Mouse (Mus musculus): ENCODE data around the gene Gm42906. TPM values are rescaled to one million over a fixed set of nuclear protein-coding genes. Genes with fewer than 3 reads are reported as not detected.

Gm42906 gene
- polyA plus RNA-seq, 1 experiment from 2014 or later: not detected

GRCm38 (mm10) chr5:151022026-151022425 lies 405.9 kb downstream of the Gm42906 start:
- no peaks in the 10 kb centered on the region for H3K36me3 ChIP-seq
- H3K9me3 ChIP-seq (replicated peaks): no peaks in the 10 kb centered on the region
- H3K27ac ChIP-seq (replicated peaks): no peak overlapping the region
- WGBS: 82% methylated on average over 7 of the region's 7 CpGs
- H3K4me1 ChIP-seq: peaks cover 17% of the 10 kb centered on the region
- H3K4me3 ChIP-seq: no peak overlapping the region
- no peaks in the 10 kb centered on the region for H3K27me3 ChIP-seq (ENCODE audit: low read depth, poor library complexity, severe bottlenecking)
- DNase-seq (ENCODE audit: low spot score): no peak

- 0 out of 2 replicates have a peak overlapping the region, but pooled peaks have one; percentile 23 for H3K27ac ChIP-seq (replicated peaks)
- H3K4me1 ChIP-seq: peaks cover 17% of the 10 kb centered on the region
- 82% methylated on average over 14 of the region's 14 CpGs for WGBS
Measured at GRCm38 (mm10) chr5:151020831-151021230, 407.1 kb downstream of the Gm42906 start.

DNA sequence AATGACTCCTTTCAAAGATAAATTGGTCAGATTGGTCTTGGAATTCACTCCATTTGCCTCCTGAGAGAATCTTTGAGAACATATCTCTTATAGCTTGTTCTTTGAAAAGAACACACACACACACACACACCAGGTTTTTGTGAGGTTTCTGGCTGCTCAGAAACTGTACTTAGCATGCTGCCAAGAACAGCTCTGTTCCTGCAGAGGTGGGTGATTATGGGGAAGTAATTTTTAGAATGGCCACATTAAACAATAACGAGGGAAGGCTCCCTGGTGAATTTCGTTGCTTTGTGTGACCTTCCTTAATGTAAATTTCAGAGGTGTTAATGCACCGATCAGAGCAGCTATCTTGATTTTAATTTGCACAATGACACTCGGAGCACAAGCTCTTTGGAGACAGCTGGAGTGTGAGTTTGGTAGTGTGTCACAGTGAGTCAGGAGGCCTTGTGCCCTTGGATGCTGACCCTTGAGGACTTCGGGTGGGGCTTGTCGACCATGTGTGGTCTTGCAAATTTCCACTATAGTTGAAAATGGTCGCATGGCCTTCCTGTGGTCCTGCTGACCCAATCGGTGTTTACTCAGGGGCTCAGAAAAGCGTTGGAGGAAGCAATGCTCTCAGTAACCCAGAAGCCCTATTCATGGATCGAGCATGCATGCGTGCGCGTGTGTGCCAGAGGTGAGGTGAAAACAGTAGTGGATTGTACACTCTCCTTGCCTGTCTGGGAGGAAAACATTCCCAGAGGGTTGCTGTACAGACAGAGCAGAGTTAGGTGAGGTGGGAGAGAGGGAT lies 407.7 kb downstream of the Gm42906 start:
- no peak for DNase-seq (ENCODE audit: low spot score)
- H3K4me1 ChIP-seq: peaks cover 17% of the 10 kb centered on the region
- WGBS: 86% methylated on average over 13 of the region's 13 CpGs
- no peaks in the 10 kb centered on the region for H3K27me3 ChIP-seq (ENCODE audit: low read depth, poor library complexity, severe bottlenecking)
- no peaks in the 10 kb centered on the region for H3K36me3 ChIP-seq
- H3K4me3 ChIP-seq: no peak overlapping the region
- H3K27ac ChIP-seq (replicated peaks): 0 out of 2 replicates have a peak overlapping the region, but pooled peaks have one; percentile 23
- H3K9me3 ChIP-seq (replicated peaks): peaks cover under 1% of the 10 kb centered on the region; the same call in 1 of the 2 replicates

More at GRCm38 (mm10) chr5:151020831-151021230, 407.1 kb downstream of the Gm42906 start:
- H3K36me3 ChIP-seq: no peaks in the 10 kb centered on the region
- H3K4me3 ChIP-seq: no peak overlapping the region
- no peaks in the 10 kb centered on the region for H3K27me3 ChIP-seq (ENCODE audit: low read depth, poor library complexity, severe bottlenecking)
- no peaks in the 10 kb centered on the region for H3K9me3 ChIP-seq (replicated peaks)
- no peak for DNase-seq (ENCODE audit: low spot score)

DNA sequence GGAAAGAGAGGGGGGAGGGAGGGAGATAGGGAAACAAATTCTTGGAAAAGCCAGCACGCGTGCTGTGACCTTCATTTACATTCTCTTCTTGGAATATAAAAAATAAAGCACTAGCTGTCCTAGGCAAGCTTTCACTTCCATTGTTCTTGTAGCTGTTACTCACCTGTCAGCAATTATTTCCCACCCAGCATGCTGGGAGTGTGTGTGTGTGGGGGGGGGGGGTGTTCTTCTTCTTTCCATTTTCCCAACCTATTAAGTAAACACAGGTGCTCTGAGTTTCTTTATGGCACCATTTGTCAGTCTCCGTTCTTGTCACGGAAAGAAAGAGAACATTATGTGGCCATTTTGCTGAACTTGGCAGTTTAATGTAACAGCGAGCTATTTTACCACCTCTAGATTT lies 409.0 kb downstream of the Gm42906 start:
- Histone ChIP-seq H3K4me3 (no peak overlapping the region), H3K4me1 (peaks cover 15% of the 10 kb centered on the region), H3K27ac (replicated peaks) (no peak overlapping the region), H3K9me3 (replicated peaks) (peaks cover 12% of the 10 kb centered on the region; the same call in 1 of the 2 replicates), H3K27me3 (ENCODE audit: low read depth, poor library complexity, severe bottlenecking) (no peaks in the 10 kb centered on the region), H3K36me3 (no peaks in the 10 kb centered on the region)
- WGBS: 83% methylated on average over 5 of the region's 5 CpGs
- DNase-seq (ENCODE audit: low spot score): no peak

- Histone ChIP-seq H3K27me3 (ENCODE audit: low read depth, poor library complexity, severe bottlenecking) (no peaks in the 10 kb centered on the region), H3K9me3 (replicated peaks) (peaks cover 12% of the 10 kb centered on the region; the same call in 1 of the 2 replicates), H3K27ac (replicated peaks) (no peak overlapping the region), H3K4me1 (peaks cover 10% of the 10 kb centered on the region), H3K36me3 (no peaks in the 10 kb centered on the region), H3K4me3 (no peak overlapping the region)
- WGBS: 77% methylated on average over 5 of the region's 5 CpGs
- DNase-seq (ENCODE audit: low spot score): no peak
Measured at GRCm38 (mm10) chr5:151018450-151018849, 409.5 kb downstream of the Gm42906 start.

Other genes starting within 250 kb of the Gm42906 start
- 2.2 and 2.9 TPM in 2 replicates for gene Stard13, start 194.3 kb downstream of the Gm42906 start, polyA plus RNA-seq (2016; fragmentation: Nextera tagmentation; extraction: Ambion mirVana)
- gene Vmn2r18, start 177.9 kb upstream of the Gm42906 start, polyA plus RNA-seq (2016; fragmentation: Nextera tagmentation; extraction: Ambion mirVana): 0.16 and 0.20 TPM in 2 replicates
- gene Rfc3, start 223.1 kb upstream of the Gm42906 start, polyA plus RNA-seq (2016; fragmentation: Nextera tagmentation; extraction: Ambion mirVana): 152 and 161 TPM in 2 replicates